Mouse (Mus musculus): ENCODE data around the gene Hexdc. TPM values are rescaled to one million over a fixed set of nuclear protein-coding genes. Genes with fewer than 3 reads are reported as not detected.

The Hexdc gene
- 11.5 and 17.3 TPM in 2 replicates for total RNA-seq (2017)

GRCm38 (mm10) chr11:121204161-121205006, at the start of gene Hexdc, which contains the start of gene Ogfod3:
Gene Hexdc (plus strand): TSS chr11:121204433.
Gene Ogfod3 (minus strand): TSS chr11:121204711.
- peak; percentile 93 for ATAC-seq (ENCODE audit: extremely low read depth, insufficient number of reproducible peaks, low FRiP score, poor library complexity, severe bottlenecking)

DNA sequence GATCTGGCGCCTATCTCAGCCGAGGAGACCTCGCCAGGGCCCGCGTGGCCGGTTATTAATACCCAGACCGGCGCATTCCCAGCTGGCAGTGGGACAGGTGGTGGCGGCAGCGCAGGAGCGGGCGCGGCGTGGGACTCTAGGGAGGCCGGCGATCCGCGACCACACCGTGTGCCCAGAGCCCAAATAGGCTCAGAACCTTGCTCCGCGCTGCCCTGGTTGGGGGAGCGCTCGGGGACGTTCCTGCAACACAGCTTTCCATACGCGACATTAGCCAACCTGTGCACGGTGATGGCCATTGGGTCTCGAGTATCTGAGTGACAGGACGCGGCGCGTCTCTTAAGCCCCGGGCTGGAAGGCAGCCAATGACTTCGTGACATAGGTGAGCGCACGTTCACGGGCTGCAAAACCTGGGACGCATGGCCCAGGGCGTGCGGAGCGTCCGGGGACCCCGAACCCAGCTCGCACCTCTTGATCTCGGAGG, 47.8 kb upstream of the Hexdc start:
- no peak for ATAC-seq (ENCODE audit: extremely low read depth, insufficient number of reproducible peaks, low FRiP score, poor library complexity, severe bottlenecking)

DNA sequence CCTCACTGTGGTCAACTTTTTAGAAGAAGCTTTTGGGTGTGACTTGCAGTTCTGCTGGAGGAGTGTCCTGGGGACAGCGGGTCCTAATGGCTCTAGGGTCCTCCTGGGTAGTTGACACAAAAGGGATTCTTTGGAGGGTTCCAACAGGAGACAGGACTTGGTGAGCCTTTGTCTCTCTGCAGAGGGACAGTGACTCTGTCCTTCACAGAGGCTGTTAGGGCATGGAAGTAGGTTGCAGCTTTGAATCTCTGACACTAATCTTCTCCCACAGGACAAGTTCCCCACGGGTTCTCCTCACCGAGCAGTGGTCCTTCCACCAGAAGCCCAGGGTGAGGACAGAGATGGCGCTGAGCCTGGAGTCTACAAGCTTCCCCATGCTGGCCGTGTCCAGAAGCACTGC, 44.3 kb upstream of the Hexdc start, which contains the start of gene Uts2r:
Uts2r (plus strand) TSS at position 301 of the 400 bp plus-strand sequence.
- ATAC-seq (ENCODE audit: extremely low read depth, insufficient number of reproducible peaks, low FRiP score, poor library complexity, severe bottlenecking), result no peak

GRCm38 (mm10) chr11:121160636-121161346, 43.4 kb upstream of the Hexdc start:
- no peak for ATAC-seq (ENCODE audit: extremely low read depth, insufficient number of reproducible peaks, low FRiP score, poor library complexity, severe bottlenecking)

- ATAC-seq (ENCODE audit: extremely low read depth, insufficient number of reproducible peaks, low FRiP score, poor library complexity, severe bottlenecking), result no peak
Observed at GRCm38 (mm10) chr11:121163751-121164150, 40.5 kb upstream of the Hexdc start.

- ATAC-seq (ENCODE audit: extremely low read depth, insufficient number of reproducible peaks, low FRiP score, poor library complexity, severe bottlenecking), result no peak
Observed at GRCm38 (mm10) chr11:121173203-121173602, 31.0 kb upstream of the Hexdc start.

DNA sequence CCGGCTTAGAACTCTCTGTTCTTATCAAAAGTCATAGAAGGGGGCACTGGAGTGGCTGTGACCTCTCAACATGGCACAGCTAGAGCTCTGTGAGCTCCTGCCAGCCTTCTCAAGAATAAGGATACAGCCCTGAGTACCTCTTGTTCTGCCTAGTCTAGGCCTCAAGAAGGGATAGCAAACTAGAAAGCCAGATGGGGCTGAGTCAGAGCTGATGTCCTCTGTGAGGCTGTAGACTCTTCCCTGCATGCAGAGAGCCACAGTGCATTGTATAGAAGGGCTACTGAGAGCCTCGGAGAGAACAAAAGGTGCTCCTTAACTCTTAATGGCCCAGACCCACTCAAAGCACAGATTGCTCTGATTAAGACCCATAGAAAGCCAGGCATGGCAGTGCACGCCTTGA, 30.0 kb upstream of the Hexdc start:
- ATAC-seq (ENCODE audit: extremely low read depth, insufficient number of reproducible peaks, low FRiP score, poor library complexity, severe bottlenecking), result no peak

DNA sequence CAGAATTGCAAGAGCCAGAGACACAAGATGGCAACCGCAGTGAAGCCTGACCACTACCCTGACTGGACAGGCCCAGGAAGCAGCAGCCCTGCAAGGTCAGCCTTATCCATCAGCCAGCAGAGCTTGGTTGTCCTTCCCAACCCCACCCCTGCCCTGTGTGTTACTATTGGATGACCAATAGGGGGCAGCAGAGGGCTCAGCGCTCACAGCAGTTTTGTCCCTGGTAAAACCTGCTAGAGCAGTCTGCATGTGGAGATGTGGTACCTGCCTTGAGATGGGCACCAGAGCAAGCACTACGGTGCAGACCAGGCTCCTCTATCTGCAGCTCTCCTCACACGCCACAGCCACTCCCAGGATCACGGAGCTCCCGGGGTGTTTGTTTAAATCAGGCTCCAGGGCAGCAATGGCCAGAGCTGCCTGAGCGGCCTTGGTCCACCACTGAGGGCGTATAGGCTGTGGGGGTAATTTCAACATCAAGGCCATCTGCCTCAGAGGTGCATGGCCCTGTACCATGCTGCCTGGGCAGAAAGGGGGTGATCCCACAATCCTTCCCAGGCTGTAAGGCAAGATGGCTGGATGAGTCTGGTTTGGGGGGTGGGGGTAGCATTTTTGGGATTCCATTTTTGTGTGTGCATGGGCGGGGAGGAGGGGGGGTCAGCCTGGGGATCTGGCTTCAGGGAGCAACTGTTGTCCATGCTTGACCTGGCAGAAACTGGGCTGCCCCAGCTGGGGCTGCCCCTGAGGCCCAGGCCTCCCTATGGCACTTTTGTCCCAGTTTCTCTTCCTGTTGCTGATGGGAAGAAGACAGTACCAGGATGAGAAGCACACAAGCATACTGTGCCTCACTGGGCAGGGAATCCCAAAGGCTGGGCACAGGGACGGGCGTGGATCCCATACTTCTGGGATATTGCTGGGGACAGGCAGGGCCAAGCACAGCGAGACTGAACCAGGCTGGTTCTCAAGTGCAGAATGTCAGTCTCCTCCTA, 27.7 kb upstream of the Hexdc start:
- peak; percentile 57; the same call in 1 of the 2 replicates for ATAC-seq (ENCODE audit: extremely low read depth, insufficient number of reproducible peaks, low FRiP score, poor library complexity, severe bottlenecking)

- ATAC-seq (ENCODE audit: extremely low read depth, insufficient number of reproducible peaks, low FRiP score, poor library complexity, severe bottlenecking), result no peak
Observed at GRCm38 (mm10) chr11:121189681-121190080, 14.6 kb upstream of the Hexdc start.

- ATAC-seq (ENCODE audit: extremely low read depth, insufficient number of reproducible peaks, low FRiP score, poor library complexity, severe bottlenecking), result no peak
Observed at GRCm38 (mm10) chr11:121192742-121193141, 11.5 kb upstream of the Hexdc start.

DNA sequence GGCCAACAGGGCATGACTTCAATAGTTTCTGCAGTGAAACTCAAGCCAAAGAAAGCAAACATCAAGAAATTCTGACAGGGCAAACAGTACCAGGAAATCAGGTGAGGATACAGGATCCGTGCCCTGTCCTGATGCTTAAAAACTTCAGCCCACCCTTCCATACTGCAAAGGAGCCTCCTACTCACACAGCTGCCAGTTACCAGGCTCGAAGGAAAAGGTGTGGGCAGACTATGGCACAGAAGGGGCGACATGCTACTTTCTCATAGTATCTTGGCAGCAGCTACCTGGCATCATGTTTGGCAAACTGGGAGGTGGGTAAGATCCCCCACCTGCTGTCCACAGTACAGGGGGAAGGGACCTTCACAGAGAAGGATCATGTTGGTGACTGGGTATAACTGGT, 10.8 kb upstream of the Hexdc start:
- ATAC-seq (ENCODE audit: extremely low read depth, insufficient number of reproducible peaks, low FRiP score, poor library complexity, severe bottlenecking), result no peak

GRCm38 (mm10) chr11:121198622-121199021, 5.6 kb upstream of the Hexdc start:
- no peak for ATAC-seq (ENCODE audit: extremely low read depth, insufficient number of reproducible peaks, low FRiP score, poor library complexity, severe bottlenecking)

DNA sequence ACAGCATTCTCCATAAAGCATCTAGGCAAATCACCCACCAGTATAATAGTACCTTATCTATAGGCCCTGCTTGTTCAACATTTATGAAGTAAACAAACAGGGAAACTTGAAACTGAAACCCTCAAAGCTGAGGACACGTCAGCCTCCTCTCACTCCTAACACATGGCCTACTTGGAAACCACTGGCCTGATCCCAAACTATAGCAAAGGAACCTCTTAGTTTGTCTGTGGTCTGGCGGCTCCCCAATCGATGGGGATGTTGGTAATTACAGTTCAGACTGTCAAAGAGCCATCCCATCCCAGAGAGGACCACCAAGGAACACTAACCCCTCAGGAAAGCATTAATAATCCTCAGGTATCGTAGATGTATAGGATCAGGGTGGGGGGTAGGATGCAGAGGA, 4.4 kb upstream of the Hexdc start:
- no peak for ATAC-seq (ENCODE audit: extremely low read depth, insufficient number of reproducible peaks, low FRiP score, poor library complexity, severe bottlenecking)

GRCm38 (mm10) chr11:121200781-121201180, 3.5 kb upstream of the Hexdc start:
- ATAC-seq (ENCODE audit: extremely low read depth, insufficient number of reproducible peaks, low FRiP score, poor library complexity, severe bottlenecking), result no peak

- ATAC-seq (ENCODE audit: extremely low read depth, insufficient number of reproducible peaks, low FRiP score, poor library complexity, severe bottlenecking), result no peak
Observed at GRCm38 (mm10) chr11:121201436-121202198, 2.6 kb upstream of the Hexdc start.

DNA sequence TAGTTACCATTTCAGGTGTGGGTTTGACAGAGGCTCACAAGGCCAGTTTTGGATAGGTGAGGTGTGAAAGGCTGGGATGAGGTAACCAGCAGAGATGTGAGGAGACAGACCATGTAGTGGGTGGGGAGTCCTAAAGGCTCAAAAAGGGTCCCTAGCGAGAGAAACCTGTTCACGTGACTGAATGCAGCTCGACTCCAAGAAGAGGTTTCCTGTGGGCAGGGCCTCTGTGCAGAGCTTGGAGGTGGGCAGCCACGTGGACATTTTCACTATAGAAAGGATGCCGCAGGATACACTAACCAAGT, 423 bp upstream of the Hexdc start:
- ATAC-seq (ENCODE audit: extremely low read depth, insufficient number of reproducible peaks, low FRiP score, poor library complexity, severe bottlenecking), result no peak

GRCm38 (mm10) chr11:121216831-121217230, 12.6 kb downstream of the Hexdc start:
- ATAC-seq (ENCODE audit: extremely low read depth, insufficient number of reproducible peaks, low FRiP score, poor library complexity, severe bottlenecking), result no peak

DNA sequence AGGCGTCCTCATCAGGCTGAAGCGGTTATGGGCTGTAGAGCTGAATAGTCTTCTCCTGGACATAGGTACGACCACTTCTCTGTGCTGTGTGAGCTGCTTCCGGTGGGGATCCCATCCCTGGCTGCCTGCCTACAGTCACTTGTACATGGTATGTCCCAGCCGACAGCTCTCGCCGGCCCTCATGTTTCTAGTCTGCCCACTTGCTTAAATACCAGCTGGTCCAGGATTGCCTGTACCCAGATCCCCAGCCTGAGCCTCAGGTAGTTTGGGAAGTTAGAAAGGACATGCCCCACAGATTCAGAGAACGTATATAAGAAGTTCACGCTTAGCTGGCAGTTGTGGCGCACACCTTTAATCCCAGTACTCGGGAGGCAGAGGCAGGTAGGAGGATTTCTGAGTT, 15.5 kb downstream of the Hexdc start:
- ATAC-seq (ENCODE audit: extremely low read depth, insufficient number of reproducible peaks, low FRiP score, poor library complexity, severe bottlenecking), result no peak

Data from neutrophil, adult 5-6 weeks (primary cell).